8 mouse cellular contexts compared by ENCODE assay signal in the genomic region with DNA sequence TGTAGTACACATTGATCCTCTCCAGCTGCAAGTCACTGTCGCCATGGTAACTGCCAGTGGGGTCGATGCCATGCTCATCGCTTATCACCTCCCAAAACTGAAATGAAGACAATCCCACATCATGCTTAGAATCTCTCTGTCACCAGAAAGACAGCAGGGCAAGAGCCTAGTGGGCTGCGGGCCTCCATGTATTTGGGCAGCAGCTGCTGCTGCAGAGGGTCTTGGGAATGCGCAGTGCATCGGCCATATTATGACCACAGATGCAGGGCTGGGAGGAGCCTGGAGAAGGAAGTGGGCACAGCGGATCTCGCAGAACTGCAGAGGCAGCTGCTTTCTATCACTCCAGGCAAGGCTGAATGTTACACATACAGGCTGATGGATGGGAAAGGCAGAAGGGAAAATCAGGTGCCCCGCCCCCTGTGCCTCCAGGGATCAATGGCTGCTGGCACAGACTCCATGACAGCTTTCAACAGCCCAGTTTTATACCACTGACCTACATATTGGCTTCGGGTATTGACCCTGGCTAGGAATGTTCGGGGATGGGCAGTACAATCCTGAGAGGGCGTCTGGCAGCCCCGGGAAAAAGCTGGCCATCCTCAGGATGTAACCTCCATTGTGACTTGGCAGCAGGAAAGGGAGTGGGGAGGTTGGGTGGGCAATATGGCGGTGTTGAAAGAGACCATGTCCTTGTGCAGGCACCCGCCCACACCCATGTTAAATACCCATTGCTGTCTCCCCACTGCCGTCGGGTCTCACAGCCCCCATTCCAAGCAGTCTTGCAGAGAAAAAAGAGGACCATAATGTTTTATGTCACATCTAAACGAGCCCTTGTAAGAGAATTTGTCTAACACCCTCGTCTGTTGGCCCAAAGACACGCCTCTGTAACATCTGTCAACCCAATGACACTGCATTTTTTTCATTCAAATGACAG. TPM values are rescaled to one million over a fixed set of nuclear protein-coding genes. Genes with fewer than 3 reads are reported as not detected.
DNase-seq lines count a peak whose midpoint lies in the region; ATAC-seq and TF ChIP-seq lines count a peak whose summit lies in the region.

No protein-coding gene starts in this region.

- TF ChIP-seq CTCF in ES-Bruce4 (IDR thresholded peaks at IDR 0.05; ENCODE audit: low read depth, low read length): no peak
- TF ChIP-seq CTCF in layer of hippocampus, adult 2 months (conservative IDR thresholded peaks at IDR 0.05): no peak
- TF ChIP-seq CTCF in lung, postnatal 0 days (IDR thresholded peaks at IDR 0.05): no peak

- WGBS in embryonic facial prominence, embryonic 10.5 days: 71% methylated on average over 20 of the region's 20 CpGs
- WGBS in heart, embryonic 12.5 days: 44% methylated on average over 20 of the region's 20 CpGs
- 28% methylated on average over 20 of the region's 20 CpGs for WGBS in lung, postnatal 0 days

- no peaks in the 10 kb centered on the region for H3K9me3 ChIP-seq in ES-Bruce4 (replicated peaks; ENCODE audit: control insufficient read depth, insufficient read depth, low read length, poor library complexity, severe bottlenecking)
- H3K9me3 ChIP-seq in embryonic facial prominence, embryonic 10.5 days: no peaks in the 10 kb centered on the region
- H3K9me3 ChIP-seq in heart, embryonic 12.5 days (replicated peaks): no peaks in the 10 kb centered on the region
- no peaks in the 10 kb centered on the region for H3K9me3 ChIP-seq in lung, postnatal 0 days (ENCODE audit: low read length)

- peak overlapping the region; percentile 4; the same call in 1 of the 2 replicates for H3K4me3 ChIP-seq in ES-Bruce4 (ENCODE audit: low read depth, low read length)
- peak overlapping the region; percentile 74 for H3K4me3 ChIP-seq in embryonic facial prominence, embryonic 10.5 days
- peak overlapping the region; percentile 72 for H3K4me3 ChIP-seq in heart, embryonic 12.5 days
- peak overlapping the region; percentile 89 for H3K4me3 ChIP-seq in layer of hippocampus, adult 2 months
- H3K4me3 ChIP-seq in lung, postnatal 0 days (ENCODE audit: low read depth, low read length): peak overlapping the region; percentile 78

- no peak overlapping the region for H3K27ac ChIP-seq in ES-Bruce4 (ENCODE audit: insufficient read depth, low read length)
- H3K27ac ChIP-seq in embryonic facial prominence, embryonic 10.5 days (replicated peaks): 0 out of 2 replicates have a peak overlapping the region, but pooled peaks have one; percentile 35
- H3K27ac ChIP-seq in heart, embryonic 12.5 days (ENCODE audit: poor library complexity, severe bottlenecking): no peak overlapping the region; the same call in 1 of the 2 replicates
- peak overlapping the region; percentile 93 for H3K27ac ChIP-seq in layer of hippocampus, adult 2 months
- H3K27ac ChIP-seq in lung, postnatal 0 days (ENCODE audit: low read length): peak overlapping the region; percentile 80

- H3K27me3 ChIP-seq in ES-Bruce4 (ENCODE audit: control insufficient read depth, insufficient read depth, low read length, poor library complexity, severe bottlenecking): no peaks in the 10 kb centered on the region
- H3K27me3 ChIP-seq in embryonic facial prominence, embryonic 10.5 days (replicated peaks; ENCODE audit: low read depth, poor library complexity, severe bottlenecking): peaks cover 25% of the 10 kb centered on the region
- no peaks in the 10 kb centered on the region for H3K27me3 ChIP-seq in heart, embryonic 12.5 days (replicated peaks)
- no peaks in the 10 kb centered on the region for H3K27me3 ChIP-seq in lung, postnatal 0 days (replicated peaks; ENCODE audit: insufficient read depth, low read length)

- peaks cover 3% of the 10 kb centered on the region for H3K4me1 ChIP-seq in ES-Bruce4 (ENCODE audit: control insufficient read depth, insufficient read depth, low read length)
- H3K4me1 ChIP-seq in embryonic facial prominence, embryonic 10.5 days: peaks cover 32% of the 10 kb centered on the region
- H3K4me1 ChIP-seq in heart, embryonic 12.5 days (replicated peaks): peaks cover 13% of the 10 kb centered on the region
- peaks cover 13% of the 10 kb centered on the region; the same call in 1 of the 2 replicates for H3K4me1 ChIP-seq in lung, postnatal 0 days (ENCODE audit: insufficient read depth, low read depth, low read length)

- no peak overlapping the region for H3K9ac ChIP-seq in ES-Bruce4 (ENCODE audit: low read depth, poor library complexity, severe bottlenecking)
- H3K9ac ChIP-seq in heart, embryonic 12.5 days: peak overlapping the region; percentile 80
- H3K9ac ChIP-seq in lung, postnatal 0 days (replicated peaks; ENCODE audit: low read depth): 0 out of 2 replicates have a peak overlapping the region, but pooled peaks have one; percentile 9

- ATAC-seq in heart, embryonic 12.5 days (ENCODE audit: insufficient number of reproducible peaks, low FRiP score): peak; percentile 0; the same call in 1 of the 2 replicates
- ATAC-seq in lung, postnatal 0 days: no peak; the same call in 1 of the 2 replicates

- peak; percentile 68 for DNase-seq in NIH3T3 (ENCODE audit: low read depth)
- peak; percentile 31 for DNase-seq in embryonic facial prominence, embryonic 10.5 days (ENCODE audit: low spot score)
- DNase-seq in layer of hippocampus, adult 2 months (ENCODE audit: low spot score in 2 of 2): peak in 1 of 2 experiments; percentile 62
- DNase-seq in lung, postnatal 0 days (ENCODE audit: low spot score): peak; percentile 60
- peak; percentile 72 for DNase-seq in retina, postnatal 1 day
- no peak for DNase-seq in urinary bladder, postnatal 4 days (ENCODE audit: low spot score in 2 of 2)

- peak overlapping the region; percentile 92 for H3K4me2 ChIP-seq in heart, embryonic 12.5 days
- peak overlapping the region; percentile 87 for H3K4me2 ChIP-seq in lung, postnatal 0 days (replicated peaks; ENCODE audit: low read depth, low read length)

- H3K36me3 ChIP-seq in ES-Bruce4 (ENCODE audit: control insufficient read depth, insufficient read depth, low read length, poor library complexity, severe bottlenecking): no peaks in the 10 kb centered on the region
- H3K36me3 ChIP-seq in embryonic facial prominence, embryonic 10.5 days (replicated peaks): peaks cover 12% of the 10 kb centered on the region
- H3K36me3 ChIP-seq in heart, embryonic 12.5 days: peaks cover 16% of the 10 kb centered on the region
- no peaks in the 10 kb centered on the region for H3K36me3 ChIP-seq in lung, postnatal 0 days (ENCODE audit: insufficient read depth, low read length)

- no peak for TF ChIP-seq EP300 in ES-Bruce4 (IDR thresholded peaks at IDR 0.05; ENCODE audit: insufficient read depth, low read depth, low read length)
- no peak for TF ChIP-seq EP300 in lung, postnatal 0 days (IDR thresholded peaks at IDR 0.05)

- no peak for TF ChIP-seq POLR2A in ES-Bruce4 (IDR thresholded peaks at IDR 0.05; ENCODE audit: insufficient read depth, low read length)

RNA-seq across cellular contexts. Expression of a gene that starts 1.0 kb away (rescaled TPM):
- polyA plus RNA-seq in ES-Bruce4 (2011; ENCODE audit: insufficient read depth, insufficient read length, low read depth, missing spikeins): 28.7 and 29.0 TPM in 2 replicates
- polyA plus RNA-seq in embryonic facial prominence, embryonic 10.5 days (2016; fragmentation: Nextera tagmentation; extraction: Ambion mirVana): 101 and 105 TPM in 2 replicates
- polyA plus RNA-seq in heart, embryonic 12.5 days (2016; fragmentation: Nextera tagmentation; extraction: Ambion mirVana): 111 and 117 TPM in 2 replicates
- total RNA-seq in layer of hippocampus, adult 2 months (2021): 1,000 to 10,000 TPM in 1 of 2 experiments, 100 to 1,000 TPM in 1; 962 to 1,047 TPM
- 152 and 167 TPM in 2 replicates for polyA plus RNA-seq in lung, postnatal 0 days (2015; fragmentation: Nextera tagmentation; extraction: Ambion mirVana)

RNA-seq across cellular contexts. Expression of a gene that starts 39.4 kb away (rescaled TPM):
- polyA plus RNA-seq in ES-Bruce4 (2011; ENCODE audit: insufficient read depth, insufficient read length, low read depth, missing spikeins): 15.7 and 25.9 TPM in 2 replicates
- polyA plus RNA-seq in embryonic facial prominence, embryonic 10.5 days (2016; fragmentation: Nextera tagmentation; extraction: Ambion mirVana): 31.6 and 32.3 TPM in 2 replicates
- polyA plus RNA-seq in heart, embryonic 12.5 days (2016; fragmentation: Nextera tagmentation; extraction: Ambion mirVana): 44.4 and 50.5 TPM in 2 replicates
- total RNA-seq in layer of hippocampus, adult 2 months (2021): 10 to 100 TPM; 50.8 to 51.9 TPM
- 55.3 and 70.4 TPM in 2 replicates for polyA plus RNA-seq in lung, postnatal 0 days (2015; fragmentation: Nextera tagmentation; extraction: Ambion mirVana)

RNA-seq across cellular contexts. Expression of a gene that starts 53.4 kb away (rescaled TPM):
- polyA plus RNA-seq in ES-Bruce4 (2011; ENCODE audit: insufficient read depth, insufficient read length, low read depth, missing spikeins): 229 and 267 TPM in 2 replicates
- 65.5 and 73.2 TPM in 2 replicates for polyA plus RNA-seq in embryonic facial prominence, embryonic 10.5 days (2016; fragmentation: Nextera tagmentation; extraction: Ambion mirVana)
- polyA plus RNA-seq in heart, embryonic 12.5 days (2016; fragmentation: Nextera tagmentation; extraction: Ambion mirVana): 24.2 and 28.8 TPM in 2 replicates
- total RNA-seq in layer of hippocampus, adult 2 months (2021): 100 to 1,000 TPM; 227 to 233 TPM
- polyA plus RNA-seq in lung, postnatal 0 days (2015; fragmentation: Nextera tagmentation; extraction: Ambion mirVana): 6.0 and 7.5 TPM in 2 replicates

Comparison
In these comparisons a context has a peak if more than half of its experiments do, and no peak if none do; other contexts are left out.
1. H3K27ac ChIP-seq: peak in embryonic facial prominence, embryonic 10.5 days (single experiment), layer of hippocampus, adult 2 months (single experiment) and lung, postnatal 0 days (single experiment); none in ES-Bruce4 (single experiment) and heart, embryonic 12.5 days (single experiment).
2. H3K4me3 ChIP-seq: peak in every context shown above with its lines; median percentile 89 in layer of hippocampus, adult 2 months; 78 in lung, postnatal 0 days; 74 in embryonic facial prominence, embryonic 10.5 days; 72 in heart, embryonic 12.5 days; 4 in ES-Bruce4.
3. DNase-seq: peak in NIH3T3 (single experiment), embryonic facial prominence, embryonic 10.5 days (single experiment), lung, postnatal 0 days (single experiment) and retina, postnatal 1 day (single experiment); none in urinary bladder, postnatal 4 days (0 of 2).